Mouse (Mus musculus) kidney, embryonic 15.5 days (tissue): ENCODE measurements around the gene Fhit. TPM values are rescaled to one million over a fixed set of nuclear protein-coding genes. Genes with fewer than 3 reads are reported as not detected.

Experiments
- ATAC-seq: fragments of 200-750 bp; cut with Nextera tagmentation; replicated peaks from 2 replicates; pipeline ENCODE4 v1.8.0; 2017; ENCODE audit warnings: moderate TSS enrichment; ENCODE audit not compliant: low FRiP score
- H3K27ac ChIP-seq: fragments of 300-500 bp; sonication (generic); 2 replicates; pipeline ENCODE4 v1.5.1; 2015; ENCODE audit warnings: mild to moderate bottlenecking, inconsistent platforms
- H3K27me3 ChIP-seq: fragments of 300-500 bp; sonication (generic); 2 replicates; pipeline ENCODE4 v1.6.1; 2015; ENCODE audit warnings: inconsistent platforms
- H3K36me3 ChIP-seq: fragments of 300-500 bp; sonication (generic); 2 replicates; pipeline ENCODE4 v1.6.1; 2015; ENCODE audit warnings: inconsistent platforms
- H3K4me1 ChIP-seq: fragments of 300-500 bp; sonication (generic); 2 replicates; pipeline ENCODE4 v1.6.1; 2015; ENCODE audit warnings: inconsistent platforms
- H3K4me2 ChIP-seq: fragments of 300-500 bp; sonication (generic); 2 replicates; pipeline ENCODE4 v1.6.1; 2015; ENCODE audit warnings: moderate library complexity, mild to moderate bottlenecking, inconsistent platforms
- H3K4me3 ChIP-seq: fragments of 300-500 bp; sonication (generic); replicated peaks from 2 replicates; pipeline ENCODE4 v1.5.1; 2015; ENCODE audit warnings: mild to moderate bottlenecking, inconsistent platforms
- H3K9ac ChIP-seq: fragments of 300-500 bp; sonication (generic); 2 replicates; pipeline ENCODE4 v1.6.1; 2015; ENCODE audit warnings: mild to moderate bottlenecking, inconsistent platforms
- H3K9me3 ChIP-seq: fragments of 300-500 bp; sonication (generic); replicated peaks from 2 replicates; pipeline ENCODE4 v1.6.1; 2016; ENCODE audit warnings: inconsistent platforms
- WGBS: fragments of 180-500 bp; shearing (Covaris S2); methylation state at CpG from one replicate; pipeline ENCODE4 v1.1.7; 2015; ENCODE audit warnings: mixed read lengths; 5-methylcytosine and 5-hydroxymethylcytosine counted together
- polyA plus RNA-seq: library from polyadenylated mRNA; unstranded; fragments of >200 nt; fragmentation: Nextera tagmentation; extraction: Ambion mirVana; gene quantifications from 2 replicates; pipeline ENCODE4 v1.2.1, GENCODE M21; 2015

Fhit gene
- polyA plus RNA-seq, 1 experiment from 2014 or later = 5.1 TPM

DNA sequence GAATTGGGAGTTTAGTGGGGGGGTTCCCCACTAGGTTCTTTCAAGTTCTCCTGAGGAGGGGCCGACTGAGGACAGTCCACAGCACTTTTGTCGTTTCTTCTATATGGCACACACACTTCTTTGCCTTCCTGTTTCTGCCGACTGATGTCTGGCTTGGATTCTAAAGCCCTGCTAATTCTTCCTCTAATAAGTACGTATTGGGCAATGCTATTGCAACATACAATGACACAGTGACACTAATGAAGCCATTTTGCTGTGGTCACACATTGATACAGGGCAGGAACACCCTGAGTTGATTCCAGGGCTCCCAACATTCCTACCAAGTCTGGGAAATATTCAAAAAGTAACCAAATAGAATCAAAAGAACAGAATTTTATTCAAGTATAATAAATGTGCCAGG, 1032.2 kb downstream of the Fhit start:
- Histone ChIP-seq H3K36me3 (no peaks in the 10 kb centered on the region), H3K4me1 (no peaks in the 10 kb centered on the region), H3K9ac (no peak overlapping the region), H3K4me3 (no peak overlapping the region), H3K4me2 (no peak overlapping the region), H3K27me3 (no peaks in the 10 kb centered on the region), H3K9me3 (no peaks in the 10 kb centered on the region), H3K27ac (no peak overlapping the region)
- 91% methylated on average over 4 of the region's 4 CpGs for WGBS
- ATAC-seq = no peak

- no peaks in the 10 kb centered on the region for H3K36me3 ChIP-seq
- no peaks in the 10 kb centered on the region for H3K4me1 ChIP-seq
- H3K9ac ChIP-seq = no peak overlapping the region
- no peaks in the 10 kb centered on the region for H3K9me3 ChIP-seq
- no peak for ATAC-seq
- H3K27me3 ChIP-seq = no peaks in the 10 kb centered on the region
- no peak overlapping the region for H3K4me3 ChIP-seq
- WGBS = 82% methylated on average over 7 of the region's 7 CpGs
- no peak overlapping the region for H3K4me2 ChIP-seq
- no peak overlapping the region for H3K27ac ChIP-seq
These were observed 1032.7 kb downstream of the Fhit start for GRCm38 (mm10) chr14:10129088-10129487.

GRCm38 (mm10) chr14:10126536-10126935, 1035.3 kb downstream of the Fhit start:
- H3K9ac ChIP-seq = no peak overlapping the region
- ATAC-seq = no peak
- H3K4me2 ChIP-seq = no peak overlapping the region

DNA sequence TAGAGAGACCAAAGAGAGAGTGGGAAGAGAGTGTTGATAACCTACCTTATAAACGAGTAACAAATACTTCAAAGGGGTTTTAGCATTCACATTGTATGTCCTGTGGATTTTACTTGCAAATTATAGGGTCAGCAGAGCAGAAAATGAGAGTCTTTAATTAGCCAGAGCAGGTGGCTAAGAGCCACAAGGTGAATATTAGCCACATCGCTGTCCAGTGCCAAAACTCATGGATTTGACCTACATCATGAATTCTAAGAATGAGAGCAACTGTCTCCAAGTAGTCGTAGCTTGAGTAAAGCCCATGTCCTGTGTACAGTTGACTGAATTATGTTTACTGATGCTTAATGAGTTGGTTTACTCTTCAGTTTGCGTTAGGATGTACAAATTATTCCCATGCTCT, 1039.7 kb downstream of the Fhit start:
- Histone ChIP-seq H3K4me2 (no peak overlapping the region), H3K4me3 (no peak overlapping the region), H3K27ac (no peak overlapping the region), H3K27me3 (no peaks in the 10 kb centered on the region), H3K36me3 (no peaks in the 10 kb centered on the region), H3K9me3 (no peaks in the 10 kb centered on the region), H3K4me1 (no peaks in the 10 kb centered on the region), H3K9ac (no peak overlapping the region)
- no peak for ATAC-seq
- WGBS = 75% methylated on average over 4 of the region's 4 CpGs

More at GRCm38 (mm10) chr14:10126536-10126935, 1035.3 kb downstream of the Fhit start:
- no peaks in the 10 kb centered on the region for H3K36me3 ChIP-seq
- H3K4me3 ChIP-seq = no peak overlapping the region
- no peaks in the 10 kb centered on the region for H3K9me3 ChIP-seq
- H3K4me1 ChIP-seq = no peaks in the 10 kb centered on the region
- H3K27me3 ChIP-seq = no peaks in the 10 kb centered on the region
- H3K27ac ChIP-seq = no peak overlapping the region

GRCm38 (mm10) chr14:10096236-10096635, 1065.6 kb downstream of the Fhit start:
- WGBS = 92% methylated on average over 2 of the region's 2 CpGs
- Histone ChIP-seq H3K4me2 (no peak overlapping the region), H3K27ac (no peak overlapping the region), H3K9ac (no peak overlapping the region), H3K27me3 (no peaks in the 10 kb centered on the region), H3K4me1 (no peaks in the 10 kb centered on the region), H3K4me3 (no peak overlapping the region), H3K9me3 (no peaks in the 10 kb centered on the region), H3K36me3 (no peaks in the 10 kb centered on the region)
- ATAC-seq = no peak

GRCm38 (mm10) chr14:10079062-10079461, 1082.8 kb downstream of the Fhit start:
- no peaks in the 10 kb centered on the region for H3K27me3 ChIP-seq
- WGBS = 89% methylated on average over 3 of the region's 3 CpGs
- no peak overlapping the region for H3K4me2 ChIP-seq
- no peak overlapping the region for H3K9ac ChIP-seq
- H3K4me1 ChIP-seq = no peaks in the 10 kb centered on the region
- no peak for ATAC-seq
- no peak overlapping the region for H3K27ac ChIP-seq
- H3K4me3 ChIP-seq = no peak overlapping the region
- H3K9me3 ChIP-seq = no peaks in the 10 kb centered on the region
- H3K36me3 ChIP-seq = no peaks in the 10 kb centered on the region

GRCm38 (mm10) chr14:10049947-10050346, 1111.9 kb downstream of the Fhit start:
- Histone ChIP-seq H3K4me2 (no peak overlapping the region), H3K9ac (no peak overlapping the region), H3K4me1 (peaks cover 6% of the 10 kb centered on the region), H3K9me3 (no peaks in the 10 kb centered on the region), H3K27me3 (no peaks in the 10 kb centered on the region), H3K4me3 (no peak overlapping the region), H3K27ac (no peak overlapping the region), H3K36me3 (no peaks in the 10 kb centered on the region)
- ATAC-seq = no peak
- 78% methylated on average over 3 of the region's 3 CpGs for whole genome bisulfite sequencing

DNA sequence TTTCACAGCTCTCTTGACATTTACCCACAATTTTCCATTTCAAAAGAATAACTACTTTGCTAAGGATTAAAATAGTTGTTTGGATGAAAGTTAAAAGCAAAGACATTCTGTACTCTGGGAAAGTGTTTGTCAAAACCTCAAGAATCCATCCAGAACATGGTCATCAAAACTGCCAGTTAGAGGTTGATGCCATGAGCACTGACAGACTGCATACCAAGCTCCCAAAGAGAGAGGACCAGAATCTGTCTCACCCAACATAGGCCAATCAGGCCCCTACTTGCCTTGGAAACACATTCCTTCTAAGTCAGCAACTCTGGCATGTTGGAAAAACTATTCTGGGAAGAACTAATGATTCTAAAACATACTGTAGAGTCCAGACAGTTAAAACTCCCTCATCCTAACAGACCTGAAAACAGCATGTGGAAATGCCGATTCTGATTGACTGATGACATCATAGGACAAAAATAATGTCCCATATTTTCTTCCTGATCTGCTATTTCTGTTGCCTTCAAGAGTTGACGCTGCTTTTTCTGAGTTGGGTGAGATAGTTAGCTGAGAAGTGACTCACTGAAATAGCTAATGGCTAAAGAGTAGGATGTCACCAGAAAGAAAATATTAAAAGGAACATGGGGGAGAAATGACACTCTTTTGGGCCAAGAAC, 1114.6 kb downstream of the Fhit start:
- Histone ChIP-seq H3K9ac (no peak overlapping the region), H3K27ac (no peak overlapping the region), H3K4me3 (no peak overlapping the region), H3K27me3 (no peaks in the 10 kb centered on the region), H3K4me1 (peaks cover 6% of the 10 kb centered on the region), H3K9me3 (no peaks in the 10 kb centered on the region), H3K36me3 (no peaks in the 10 kb centered on the region), H3K4me2 (no peak overlapping the region)
- WGBS = 82% methylated on average over 2 of the region's 2 CpGs
- no peak; the same call in 1 of the 2 replicates for ATAC-seq

GRCm38 (mm10) chr14:10046336-10047122, 1115.3 kb downstream of the Fhit start:
- no peak overlapping the region for H3K27ac ChIP-seq
- no peak overlapping the region for H3K4me3 ChIP-seq
- H3K27me3 ChIP-seq = no peaks in the 10 kb centered on the region
- H3K4me1 ChIP-seq = peaks cover 6% of the 10 kb centered on the region
- no peak overlapping the region for H3K9ac ChIP-seq
- H3K9me3 ChIP-seq = no peaks in the 10 kb centered on the region
- WGBS = 19% methylated on average over 7 of the region's 7 CpGs
- H3K4me2 ChIP-seq = no peak overlapping the region
- ATAC-seq = 0 out of 2 replicates have a peak, but pooled peaks have one; percentile 56
- H3K36me3 ChIP-seq = no peaks in the 10 kb centered on the region

DNA sequence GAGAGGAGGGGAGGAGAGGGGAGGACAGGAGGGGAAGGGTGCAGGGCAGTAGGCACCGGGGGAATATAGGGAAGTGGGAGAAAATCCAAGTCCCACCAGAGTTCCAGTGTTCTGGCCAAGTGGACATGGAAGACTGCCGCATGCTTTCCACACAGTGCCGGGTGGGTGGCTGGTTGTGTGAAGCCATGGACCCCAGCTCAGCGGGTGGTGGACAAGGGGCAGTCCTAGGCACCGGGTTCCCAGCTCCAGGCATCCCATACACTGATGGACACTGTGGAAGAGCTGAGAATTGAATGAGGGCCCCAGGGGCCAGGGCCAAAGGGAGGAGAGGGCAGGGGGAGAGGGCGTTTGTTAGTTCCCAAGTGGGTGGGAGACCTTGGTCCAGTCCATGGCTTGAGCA, 1123.8 kb downstream of the Fhit start:
- H3K9ac ChIP-seq = no peak overlapping the region
- 85% methylated on average over 6 of the region's 6 CpGs for WGBS
- H3K4me2 ChIP-seq = no peak overlapping the region
- no peaks in the 10 kb centered on the region for H3K36me3 ChIP-seq
- no peaks in the 10 kb centered on the region for H3K27me3 ChIP-seq
- ATAC-seq = no peak
- H3K9me3 ChIP-seq = no peaks in the 10 kb centered on the region
- H3K4me3 ChIP-seq = no peak overlapping the region
- H3K4me1 ChIP-seq = no peaks in the 10 kb centered on the region
- H3K27ac ChIP-seq = no peak overlapping the region

GRCm38 (mm10) chr14:10036685-10037215, 1125.1 kb downstream of the Fhit start:
- Histone ChIP-seq H3K9ac (no peak overlapping the region), H3K4me3 (no peak overlapping the region), H3K4me1 (no peaks in the 10 kb centered on the region), H3K9me3 (no peaks in the 10 kb centered on the region), H3K27ac (no peak overlapping the region), H3K36me3 (no peaks in the 10 kb centered on the region), H3K4me2 (no peak overlapping the region), H3K27me3 (no peaks in the 10 kb centered on the region)
- 72% methylated on average over 2 of the region's 2 CpGs for WGBS
- ATAC-seq = no peak

DNA sequence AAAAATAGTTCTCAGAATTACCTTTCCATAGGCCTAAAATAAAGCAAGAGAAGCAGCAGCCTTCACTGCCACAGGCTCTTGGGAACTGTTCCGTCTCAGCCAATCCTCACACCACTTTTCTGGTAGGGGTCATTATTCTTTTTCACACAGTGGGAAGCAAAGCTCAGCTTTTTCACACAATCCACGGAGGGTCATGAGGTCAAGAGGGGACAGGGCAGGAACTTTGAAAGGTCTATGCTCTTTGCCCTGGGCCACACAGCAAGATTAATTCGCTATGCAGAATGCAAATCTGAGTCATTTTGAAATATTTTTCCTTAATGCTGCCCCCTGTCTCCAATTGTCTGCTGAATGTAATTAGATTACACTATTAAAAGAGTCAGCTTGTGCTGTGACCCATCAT, 1126.2 kb downstream of the Fhit start:
- Histone ChIP-seq H3K4me1 (no peaks in the 10 kb centered on the region), H3K4me3 (no peak overlapping the region), H3K9ac (no peak overlapping the region), H3K36me3 (no peaks in the 10 kb centered on the region), H3K27me3 (no peaks in the 10 kb centered on the region), H3K9me3 (no peaks in the 10 kb centered on the region), H3K27ac (no peak overlapping the region), H3K4me2 (no peak overlapping the region)
- WGBS = 43% methylated on average over 3 of the region's 3 CpGs
- ATAC-seq = no peak
